Comparison of ENCODE assay signal across 8 mouse cellular contexts in the genomic region with DNA sequence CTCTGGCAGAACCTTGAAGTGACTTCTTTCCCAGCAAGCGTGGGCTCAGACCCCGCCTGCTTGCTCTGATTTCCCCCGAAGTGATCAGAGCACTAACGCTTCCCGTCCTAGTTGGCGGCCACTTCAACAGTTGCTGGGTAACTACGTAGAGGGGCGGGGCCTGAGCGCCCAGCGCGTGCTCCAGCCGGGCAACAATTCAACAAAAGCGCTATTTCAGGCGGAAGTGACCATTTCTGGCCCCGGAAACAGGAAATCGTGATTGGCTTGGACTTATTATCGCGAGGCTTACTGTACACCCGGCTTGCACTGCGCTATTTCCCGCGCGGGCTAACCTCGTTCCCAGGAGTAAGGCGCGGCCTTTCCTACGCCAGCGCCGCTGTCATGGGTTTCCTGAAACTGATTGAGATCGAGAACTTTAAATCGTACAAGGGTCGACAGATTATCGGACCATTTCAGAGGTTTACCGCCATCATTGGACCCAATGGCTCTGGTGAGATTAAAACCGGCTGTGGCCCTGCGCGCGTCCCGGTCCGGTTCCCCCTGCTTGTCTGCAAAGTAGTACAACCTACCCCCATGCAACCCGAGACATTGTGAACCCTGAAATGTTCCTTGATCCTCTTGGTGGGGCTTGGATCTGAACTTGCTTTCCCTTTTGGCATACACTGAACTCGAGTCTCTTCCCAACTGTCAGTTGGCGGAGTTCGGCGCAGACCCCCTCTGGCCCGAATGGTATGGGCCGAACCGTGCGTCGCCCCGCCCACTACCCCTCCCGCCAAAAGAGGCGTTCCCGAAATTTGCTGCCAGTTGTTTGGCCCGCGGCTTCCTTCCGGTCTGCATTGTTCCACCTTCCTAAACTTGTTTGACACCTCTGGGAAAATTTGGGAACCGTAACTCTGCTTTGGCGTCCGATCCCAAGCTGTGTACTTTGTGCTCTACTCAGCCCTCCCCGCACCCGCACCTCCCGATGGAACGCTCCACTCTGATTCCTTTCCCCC. TPM values are rescaled to one million over a fixed set of nuclear protein-coding genes. Genes with fewer than 3 reads are reported as not detected.
DNase-seq lines count a peak whose midpoint lies in the region; ATAC-seq lines count a peak whose summit lies in the region.

A gene (minus strand): TSS at position 145 of the 995 bp plus-strand sequence.
A gene (plus strand): TSS at position 278 of the 995 bp plus-strand sequence.

- H3K9me3 ChIP-seq in hindbrain, embryonic 13.5 days: no peaks in the 10 kb centered on the region

- peak; percentile 99 for ATAC-seq in hindbrain, embryonic 13.5 days (ENCODE audit: low FRiP score)

- H3K27me3 ChIP-seq in hindbrain, embryonic 13.5 days: peaks cover 57% of the 10 kb centered on the region

- peak; percentile 95 for DNase-seq in Muller cell, postnatal 12 days (ENCODE audit: inconsistent ontology term)
- peak; percentile 92 for DNase-seq in cerebellum, adult 9-11 months
- DNase-seq in frontal cortex, postnatal 10 days (ENCODE audit: low spot score in 2 of 2): peak; percentile 87 to 88
- peak; percentile 56 to 68 for DNase-seq in layer of hippocampus, postnatal 25 days (ENCODE audit: extremely low spot score in 1 of 2, low spot score in 1 of 2)
- peak; percentile 94 for DNase-seq in lung, postnatal 25 days (ENCODE audit: low spot score)
- DNase-seq in retina, embryonic 14.5 days (ENCODE audit: low spot score): peak; percentile 93
- peak; percentile 84 for DNase-seq in thymus, postnatal 4 days

- 16% methylated on average over 64 of the region's 64 CpGs for WGBS in hindbrain, embryonic 13.5 days

- H3K9ac ChIP-seq in hindbrain, embryonic 13.5 days: peak within 1 kb of the TSS; percentile 74

- H3K36me3 ChIP-seq in hindbrain, embryonic 13.5 days: peaks cover 9% of the 10 kb centered on the region

- peaks cover 12% of the 10 kb centered on the region for H3K4me1 ChIP-seq in hindbrain, embryonic 13.5 days (replicated peaks)

- peak within 1 kb of the TSS; percentile 50 for H3K4me3 ChIP-seq in hindbrain, embryonic 13.5 days

- peak within 1 kb of the TSS; percentile 58 for H3K4me2 ChIP-seq in hindbrain, embryonic 13.5 days

- peak within 1 kb of the TSS; percentile 88 for H3K27ac ChIP-seq in hindbrain, embryonic 13.5 days

RNA-seq across cellular contexts. Expression of the first gene that starts in this region (rescaled TPM):
- 2.6 and 2.9 TPM in 2 replicates for polyA plus RNA-seq in hindbrain, embryonic 13.5 days (2015; fragmentation: Nextera tagmentation; extraction: Ambion mirVana)
- total RNA-seq in layer of hippocampus, postnatal 25 days (2021): under 1 TPM; 0.40 to 0.42 TPM

RNA-seq across cellular contexts. Expression of the second gene that starts in this region (rescaled TPM):
- 84.4 and 88.4 TPM in 2 replicates for polyA plus RNA-seq in hindbrain, embryonic 13.5 days (2015; fragmentation: Nextera tagmentation; extraction: Ambion mirVana)
- 10 to 100 TPM; 48.1 to 53.8 TPM for total RNA-seq in layer of hippocampus, postnatal 25 days (2021)

Comparison
In these comparisons a context has a peak if more than half of its experiments do, and no peak if none do; other contexts are left out.
1. Peak in every context shown above with its lines: DNase-seq, ATAC-seq, H3K4me3 ChIP-seq and H3K27ac ChIP-seq.